Mouse (Mus musculus): ENCODE data around the gene Mgarp. TPM values are rescaled to one million over a fixed set of nuclear protein-coding genes. Genes with fewer than 3 reads are reported as not detected.

The Mgarp gene
- polyA plus RNA-seq, 1 experiment from 2014 or later, result 14.2 TPM

DNA sequence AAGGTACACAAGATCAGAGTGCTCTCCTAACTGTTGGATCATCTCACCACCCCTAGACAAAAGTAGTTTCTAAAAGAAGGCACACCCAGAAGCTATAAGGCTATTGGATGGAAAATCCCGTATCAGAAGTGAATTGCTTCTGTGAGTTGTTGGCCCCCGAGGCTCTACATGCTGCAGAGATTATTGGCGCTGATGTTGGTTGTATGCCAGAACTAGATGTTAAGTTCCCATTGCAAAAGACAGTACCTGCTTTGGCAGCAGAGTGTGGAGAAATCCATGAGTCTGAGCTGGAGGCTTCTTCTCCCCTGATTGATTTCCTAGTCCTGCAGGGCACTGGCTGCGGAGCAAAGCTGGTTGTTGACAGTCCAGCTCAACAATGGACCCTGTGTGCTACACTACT is 28.5 kb downstream of the Mgarp start:
- Histone ChIP-seq H3K27ac (ENCODE audit: low read depth, low read length) (no peak overlapping the region), H3K36me3 (ENCODE audit: control insufficient read depth, insufficient read depth, low read length) (no peaks in the 10 kb centered on the region), H3K9me3 (replicated peaks; ENCODE audit: control insufficient read depth, low read length) (no peaks in the 10 kb centered on the region), H3K4me1 (ENCODE audit: control insufficient read depth, insufficient read depth, low read length) (peaks cover 5% of the 10 kb centered on the region; the same call in 1 of the 2 replicates), H3K9ac (ENCODE audit: low read depth, low read length) (no peak overlapping the region), H3K4me2 (no peak overlapping the region), H3K27me3 (ENCODE audit: control insufficient read depth, insufficient read depth, low read length) (no peaks in the 10 kb centered on the region), H3K4me3 (ENCODE audit: low read depth, low read length) (no peak overlapping the region)
- 67% methylated on average over 4 of the region's 4 CpGs for WGBS (ENCODE audit: insufficient replicate concordance)
- ATAC-seq (replicated peaks; ENCODE audit: insufficient number of reproducible peaks, low FRiP score, low TSS enrichment), result no peak

DNA sequence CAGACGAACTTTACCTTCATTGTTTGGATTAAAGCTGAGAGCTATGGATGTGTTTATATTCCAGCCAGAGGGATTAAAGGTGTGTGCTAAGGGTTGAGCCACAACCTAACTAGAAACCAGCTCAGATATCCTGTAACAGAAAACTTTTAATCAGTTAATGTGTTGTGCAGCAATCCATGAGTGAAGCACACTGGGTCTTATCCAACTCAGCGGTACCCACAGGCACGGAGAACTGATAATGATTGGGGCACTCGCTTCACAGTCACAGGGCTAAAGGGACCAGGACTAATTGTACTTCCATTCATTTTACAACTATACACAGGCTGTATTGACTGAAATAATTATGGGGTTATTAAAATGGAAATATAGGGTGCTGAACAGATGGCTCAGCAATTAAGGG is 29.6 kb downstream of the Mgarp start:
- ATAC-seq (replicated peaks; ENCODE audit: insufficient number of reproducible peaks, low FRiP score, low TSS enrichment), result no peak
- 52% methylated on average over 4 of the region's 4 CpGs for WGBS (ENCODE audit: insufficient replicate concordance)
- H3K4me1 ChIP-seq (ENCODE audit: control insufficient read depth, insufficient read depth, low read length), result peaks cover 5% of the 10 kb centered on the region; the same call in 1 of the 2 replicates
- no peak overlapping the region for H3K4me2 ChIP-seq
- no peak overlapping the region for H3K27ac ChIP-seq (ENCODE audit: low read depth, low read length)
- H3K9ac ChIP-seq (ENCODE audit: low read depth, low read length), result no peak overlapping the region
- no peaks in the 10 kb centered on the region for H3K36me3 ChIP-seq (ENCODE audit: control insufficient read depth, insufficient read depth, low read length)
- H3K27me3 ChIP-seq (ENCODE audit: control insufficient read depth, insufficient read depth, low read length), result no peaks in the 10 kb centered on the region
- no peaks in the 10 kb centered on the region for H3K9me3 ChIP-seq (replicated peaks; ENCODE audit: control insufficient read depth, low read length)
- H3K4me3 ChIP-seq (ENCODE audit: low read depth, low read length), result no peak overlapping the region

DNA sequence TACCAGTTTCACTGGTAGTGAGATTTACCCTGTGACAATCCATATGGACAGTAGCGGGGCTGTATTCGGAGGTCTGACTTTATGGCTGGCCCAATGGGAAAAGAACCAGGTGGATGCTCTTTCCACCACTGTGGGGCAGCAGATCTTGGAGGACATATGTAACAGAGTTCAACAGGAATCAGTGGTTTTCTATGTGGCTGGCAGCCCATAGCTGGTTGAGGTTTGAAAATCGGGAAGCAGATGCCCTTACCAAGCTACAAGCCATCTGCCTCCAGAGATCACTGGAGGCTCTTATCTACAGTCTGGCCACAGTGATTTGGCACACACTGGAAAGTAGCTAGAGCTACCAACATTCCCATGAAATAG is 31.0 kb downstream of the Mgarp start:
- ATAC-seq (replicated peaks; ENCODE audit: insufficient number of reproducible peaks, low FRiP score, low TSS enrichment), result no peak
- Histone ChIP-seq H3K4me3 (ENCODE audit: low read depth, low read length) (peak overlapping the region; percentile 42), H3K27ac (ENCODE audit: low read depth, low read length) (no peak overlapping the region), H3K4me2 (peak overlapping the region; percentile 67), H3K9ac (ENCODE audit: low read depth, low read length) (peak overlapping the region; percentile 56; the same call in 1 of the 2 replicates), H3K27me3 (ENCODE audit: control insufficient read depth, insufficient read depth, low read length) (no peaks in the 10 kb centered on the region), H3K36me3 (ENCODE audit: control insufficient read depth, insufficient read depth, low read length) (no peaks in the 10 kb centered on the region), H3K4me1 (ENCODE audit: control insufficient read depth, insufficient read depth, low read length) (peaks cover 5% of the 10 kb centered on the region; the same call in 1 of the 2 replicates), H3K9me3 (replicated peaks; ENCODE audit: control insufficient read depth, low read length) (no peaks in the 10 kb centered on the region)
- 6% methylated on average over 3 of the region's 3 CpGs for WGBS (ENCODE audit: insufficient replicate concordance)

DNA sequence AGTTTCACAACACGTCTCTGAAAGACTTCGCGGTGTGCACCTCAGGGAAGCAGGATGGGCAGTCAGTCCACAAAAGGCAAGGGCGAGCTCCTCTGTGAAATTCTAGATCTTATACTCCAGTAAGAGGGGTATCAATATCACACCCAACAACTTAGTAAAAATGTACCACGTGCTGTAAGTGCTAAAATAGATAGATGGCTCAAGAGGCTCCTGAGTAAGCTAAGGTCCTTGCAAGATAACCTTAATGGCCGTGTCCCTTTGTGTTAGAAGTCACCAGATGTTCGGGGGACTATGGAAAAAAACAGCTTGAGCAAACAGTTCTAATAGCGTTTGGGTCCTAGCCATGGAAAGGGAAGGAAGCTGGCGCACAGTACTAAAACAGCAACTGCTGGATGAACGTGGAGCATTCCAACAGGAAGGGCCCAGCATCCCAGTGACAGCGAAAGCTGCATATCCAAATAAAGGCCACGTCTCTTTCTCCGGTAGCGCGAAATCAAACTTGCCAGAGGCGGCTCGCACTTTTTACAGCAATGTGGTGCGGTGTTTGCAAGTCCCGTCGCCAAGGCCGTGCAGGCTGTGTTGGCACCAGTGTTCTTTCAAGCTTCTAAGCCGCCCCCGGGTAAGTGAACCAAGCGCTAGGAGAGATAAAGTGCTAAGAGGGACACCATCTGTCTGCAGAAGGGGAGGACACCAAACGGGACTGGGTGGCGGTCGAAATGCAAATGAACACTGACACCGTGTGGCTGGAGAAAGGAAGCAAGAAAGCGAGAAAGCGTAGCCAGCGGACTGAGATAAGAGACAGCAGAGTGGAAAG is 31.6 kb downstream of the Mgarp start:
- Histone ChIP-seq H3K27me3 (ENCODE audit: control insufficient read depth, insufficient read depth, low read length) (no peaks in the 10 kb centered on the region), H3K4me2 (peak overlapping the region; percentile 67), H3K36me3 (ENCODE audit: control insufficient read depth, insufficient read depth, low read length) (no peaks in the 10 kb centered on the region), H3K27ac (ENCODE audit: low read depth, low read length) (peak overlapping the region; percentile 3; the same call in 1 of the 2 replicates), H3K4me1 (ENCODE audit: control insufficient read depth, insufficient read depth, low read length) (peaks cover 5% of the 10 kb centered on the region; the same call in 1 of the 2 replicates), H3K4me3 (ENCODE audit: low read depth, low read length) (peak overlapping the region; percentile 42), H3K9ac (ENCODE audit: low read depth, low read length) (peak overlapping the region; percentile 56), H3K9me3 (replicated peaks; ENCODE audit: control insufficient read depth, low read length) (no peaks in the 10 kb centered on the region)
- ATAC-seq (replicated peaks; ENCODE audit: insufficient number of reproducible peaks, low FRiP score, low TSS enrichment), result peak; percentile 78
- 5% methylated on average over 31 of the region's 31 CpGs for WGBS (ENCODE audit: insufficient replicate concordance)

DNA sequence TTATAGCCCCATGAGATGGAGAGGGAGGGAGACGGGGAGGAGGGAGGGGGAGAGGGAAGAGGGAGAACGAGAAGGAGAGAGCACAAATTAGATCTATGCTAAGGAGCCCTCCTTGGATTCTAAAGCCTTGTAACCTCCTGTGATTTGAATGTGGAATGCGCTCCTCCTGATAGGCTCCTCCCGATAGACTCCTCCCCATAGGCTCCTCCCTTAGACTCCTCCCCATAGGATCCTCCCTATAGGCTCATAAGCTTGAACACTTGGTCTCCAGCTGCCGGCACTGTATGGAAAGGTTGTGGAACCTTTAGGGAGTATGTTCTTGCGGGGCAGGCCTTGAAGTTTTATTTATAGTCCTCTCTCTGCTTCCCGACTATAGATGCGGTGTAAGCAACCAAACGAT is 35.5 kb downstream of the Mgarp start:
- Histone ChIP-seq H3K27me3 (ENCODE audit: control insufficient read depth, insufficient read depth, low read length) (no peaks in the 10 kb centered on the region), H3K4me3 (ENCODE audit: low read depth, low read length) (no peak overlapping the region), H3K4me2 (peak overlapping the region; percentile 27), H3K36me3 (ENCODE audit: control insufficient read depth, insufficient read depth, low read length) (no peaks in the 10 kb centered on the region), H3K9ac (ENCODE audit: low read depth, low read length) (no peak overlapping the region), H3K4me1 (ENCODE audit: control insufficient read depth, insufficient read depth, low read length) (peaks cover 15% of the 10 kb centered on the region; the same call in 1 of the 2 replicates), H3K9me3 (replicated peaks; ENCODE audit: control insufficient read depth, low read length) (no peaks in the 10 kb centered on the region), H3K27ac (ENCODE audit: low read depth, low read length) (no peak overlapping the region)
- ATAC-seq (replicated peaks; ENCODE audit: insufficient number of reproducible peaks, low FRiP score, low TSS enrichment), result no peak
- WGBS (ENCODE audit: insufficient replicate concordance), result 28% methylated on average over 9 of the region's 9 CpGs

DNA sequence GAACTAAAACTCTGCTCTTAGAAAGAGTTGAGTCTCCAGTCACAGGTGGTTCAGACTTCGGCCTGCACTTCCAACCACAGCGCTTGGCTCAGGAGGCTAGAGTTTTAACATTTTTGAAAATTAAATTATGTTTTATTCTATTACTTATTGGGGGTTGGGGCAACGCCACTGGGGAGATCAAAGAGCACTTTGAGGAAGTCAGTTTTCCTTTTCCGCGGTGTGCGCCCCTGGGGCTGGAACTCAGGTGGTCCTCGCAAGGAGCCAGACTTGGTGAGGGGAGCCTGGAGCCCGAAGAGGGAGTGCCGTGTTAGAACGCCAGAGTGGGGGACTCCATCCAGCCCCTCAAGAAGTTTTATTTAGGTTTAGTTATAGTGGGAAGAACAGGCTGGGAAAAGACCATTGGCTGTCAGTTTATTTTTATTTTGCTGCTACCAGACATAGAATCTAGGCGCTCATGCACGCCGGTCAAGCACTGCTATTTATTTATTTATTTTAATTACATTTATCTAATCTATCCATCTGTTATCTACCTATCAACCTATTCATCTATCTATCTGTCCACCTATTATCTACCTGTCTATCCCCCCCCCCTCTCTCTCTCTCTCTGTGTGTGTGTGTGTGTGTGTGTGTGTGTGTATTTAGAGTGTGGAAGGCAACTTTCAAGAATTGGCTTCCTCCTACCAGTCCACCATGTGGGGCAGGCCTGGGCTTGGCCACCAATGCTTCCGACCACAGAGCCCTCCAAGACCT is 36.8 kb downstream of the Mgarp start:
- peak overlapping the region; percentile 61 for H3K4me3 ChIP-seq (ENCODE audit: low read depth, low read length)

DNA sequence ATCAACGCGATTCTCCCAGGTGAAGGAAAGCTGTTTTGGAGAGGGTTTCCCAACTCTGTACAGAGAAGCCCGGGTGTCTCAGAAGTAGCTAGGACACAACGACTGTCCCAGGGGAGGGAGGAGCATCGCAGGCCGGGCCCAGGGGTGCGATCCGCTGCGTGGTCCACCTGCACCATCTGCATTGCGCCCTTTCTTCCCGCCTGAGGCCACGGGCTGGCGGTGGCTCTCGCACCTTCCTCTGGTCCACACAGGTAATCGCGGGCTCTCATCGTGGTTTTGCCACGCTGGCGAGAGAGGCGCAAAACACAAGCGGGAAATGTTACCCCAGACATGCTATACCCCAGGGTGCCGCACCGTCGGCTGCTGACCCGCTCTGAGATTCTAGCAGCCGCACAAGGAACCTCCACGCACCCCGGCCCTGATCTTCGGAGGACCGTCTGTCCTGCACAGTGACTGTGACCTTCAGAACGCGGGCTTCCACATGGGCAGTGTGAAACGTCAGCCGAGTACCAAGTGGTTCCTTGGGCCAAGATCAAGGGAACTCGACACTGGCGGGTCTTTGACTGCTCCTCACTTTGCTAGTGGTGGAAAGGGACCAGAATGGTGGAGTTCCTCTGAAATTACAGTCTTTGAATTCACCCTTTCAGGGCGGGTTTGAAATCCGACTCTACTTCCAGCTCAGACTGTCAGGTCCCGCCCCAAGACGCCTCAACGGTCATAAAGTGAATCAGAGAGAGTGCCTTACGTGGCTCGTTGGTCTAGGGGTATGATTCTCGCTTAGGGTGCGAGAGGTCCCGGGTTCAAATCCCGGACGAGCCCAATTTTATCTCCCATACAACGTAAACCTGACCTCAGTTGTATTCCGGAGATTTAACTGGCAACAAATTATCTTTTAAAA is 37.6 kb downstream of the Mgarp start:
- no peaks in the 10 kb centered on the region for H3K9me3 ChIP-seq (replicated peaks; ENCODE audit: control insufficient read depth, low read length)
- H3K4me2 ChIP-seq, result peak overlapping the region; percentile 79
- H3K36me3 ChIP-seq (ENCODE audit: control insufficient read depth, insufficient read depth, low read length), result no peaks in the 10 kb centered on the region
- no peaks in the 10 kb centered on the region for H3K27me3 ChIP-seq (ENCODE audit: control insufficient read depth, insufficient read depth, low read length)
- H3K27ac ChIP-seq (ENCODE audit: low read depth, low read length), result peak overlapping the region; percentile 58
- H3K4me3 ChIP-seq (ENCODE audit: low read depth, low read length), result peak overlapping the region; percentile 61
- WGBS (ENCODE audit: insufficient replicate concordance), result under 1% methylated on average over 50 of the region's 50 CpGs
- ATAC-seq (replicated peaks; ENCODE audit: insufficient number of reproducible peaks, low FRiP score, low TSS enrichment), result peak; percentile 77
- H3K4me1 ChIP-seq (ENCODE audit: control insufficient read depth, insufficient read depth, low read length), result peaks cover 9% of the 10 kb centered on the region; the same call in 1 of the 2 replicates
- peak overlapping the region; percentile 64 for H3K9ac ChIP-seq (ENCODE audit: low read depth, low read length)

More for the DNA sequence above, 36.8 kb downstream of the Mgarp start:
- WGBS (ENCODE audit: insufficient replicate concordance), result 21% methylated on average over 14 of the region's 14 CpGs
- peak overlapping the region; percentile 79 for H3K4me2 ChIP-seq
- no peaks in the 10 kb centered on the region for H3K27me3 ChIP-seq (ENCODE audit: control insufficient read depth, insufficient read depth, low read length)
- no peak overlapping the region for H3K9ac ChIP-seq (ENCODE audit: low read depth, low read length)
- H3K27ac ChIP-seq (ENCODE audit: low read depth, low read length), result no peak overlapping the region
- no peaks in the 10 kb centered on the region for H3K36me3 ChIP-seq (ENCODE audit: control insufficient read depth, insufficient read depth, low read length)
- H3K4me1 ChIP-seq (ENCODE audit: control insufficient read depth, insufficient read depth, low read length), result peaks cover 13% of the 10 kb centered on the region; the same call in 1 of the 2 replicates
- no peak for ATAC-seq (replicated peaks; ENCODE audit: insufficient number of reproducible peaks, low FRiP score, low TSS enrichment)
- no peaks in the 10 kb centered on the region for H3K9me3 ChIP-seq (replicated peaks; ENCODE audit: control insufficient read depth, low read length)

DNA sequence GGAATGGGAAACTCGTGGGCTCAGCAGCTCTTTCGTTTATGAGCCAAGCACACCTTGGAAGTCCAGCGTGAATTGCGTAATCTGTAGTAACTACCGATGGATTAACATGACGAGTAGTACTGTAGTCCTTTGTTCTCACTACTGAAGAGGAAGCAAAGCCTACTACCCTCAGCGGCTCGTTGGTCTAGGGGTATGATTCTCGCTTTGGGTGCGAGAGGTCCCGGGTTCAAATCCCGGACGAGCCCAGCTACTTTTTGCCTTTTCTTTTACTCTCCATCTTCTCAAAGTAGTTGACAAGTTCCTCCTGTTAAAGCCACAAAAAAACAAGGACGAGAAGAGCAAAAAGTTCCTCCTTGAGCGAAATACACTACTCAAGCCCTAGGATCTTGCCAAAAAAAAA is 38.4 kb downstream of the Mgarp start:
- Histone ChIP-seq H3K36me3 (ENCODE audit: control insufficient read depth, insufficient read depth, low read length) (no peaks in the 10 kb centered on the region), H3K27me3 (ENCODE audit: control insufficient read depth, insufficient read depth, low read length) (no peaks in the 10 kb centered on the region), H3K4me1 (ENCODE audit: control insufficient read depth, insufficient read depth, low read length) (peaks cover 9% of the 10 kb centered on the region; the same call in 1 of the 2 replicates), H3K27ac (ENCODE audit: low read depth, low read length) (no peak overlapping the region), H3K9me3 (replicated peaks; ENCODE audit: control insufficient read depth, low read length) (no peaks in the 10 kb centered on the region), H3K4me3 (ENCODE audit: low read depth, low read length) (peak overlapping the region; percentile 61), H3K9ac (ENCODE audit: low read depth, low read length) (0 out of 2 replicates have a peak overlapping the region, but pooled peaks have one; percentile 46), H3K4me2 (peak overlapping the region; percentile 79)
- 0 out of 2 replicates have a peak, but pooled peaks have one; percentile 50 for ATAC-seq (replicated peaks; ENCODE audit: insufficient number of reproducible peaks, low FRiP score, low TSS enrichment)
- 1% methylated on average over 15 of the region's 15 CpGs for WGBS (ENCODE audit: insufficient replicate concordance)

All from heart, embryonic 11.5 days (tissue).